Mouse (Mus musculus) stomach, postnatal 0 days (tissue): ENCODE results near the gene Wwox. TPM values are rescaled to one million over a fixed set of nuclear protein-coding genes. Genes with fewer than 3 reads are reported as not detected.
"Not testable (repeated sequence)": the region's sequence is repeated elsewhere in the genome, so short reads cannot be mapped to it uniquely, and the experiment has no call there.

ENCODE experiments used
- ATAC-seq: fragments of 200-750 bp; cut with Nextera tagmentation; 2 replicates; pipeline ENCODE4 v1.8.0; 2017; ENCODE audit not compliant: low FRiP score, low TSS enrichment
- DNase-seq: peaks from one replicate; pipeline ENCODE4 v3.0.0-alpha.2; 2016; ENCODE audit warnings: low spot score
- H3K27ac ChIP-seq: fragments of 300-500 bp; sonication (generic); replicated peaks from 2 replicates; pipeline ENCODE4 v1.5.1; 2014; ENCODE audit warnings: mild to moderate bottlenecking, control low read depth
- H3K27me3 ChIP-seq: fragments of 300-500 bp; sonication (generic); 2 replicates; pipeline ENCODE4 v1.6.1; 2014; ENCODE audit warnings: low read length; ENCODE audit not compliant: control insufficient read depth, insufficient read depth
- H3K36me3 ChIP-seq: fragments of 300-500 bp; sonication (generic); 2 replicates; pipeline ENCODE4 v1.6.1; 2014; ENCODE audit warnings: low read length, mixed read lengths; ENCODE audit not compliant: control insufficient read depth, insufficient read depth
- H3K4me1 ChIP-seq: fragments of 300-500 bp; sonication (generic); replicated peaks from 2 replicates; pipeline ENCODE4 v1.6.1; 2014; ENCODE audit warnings: antibody characterized with exemption; ENCODE audit not compliant: control insufficient read depth, insufficient read depth
- H3K4me2 ChIP-seq: fragments of 300-500 bp; sonication (generic); replicated peaks from 2 replicates; pipeline ENCODE4 v1.6.1; 2014; ENCODE audit warnings: low read depth, mild to moderate bottlenecking, control low read depth, moderate library complexity
- H3K4me3 ChIP-seq: fragments of 300-500 bp; sonication (generic); 2 replicates; pipeline ENCODE4 v1.5.1; 2014; ENCODE audit warnings: low read depth, low read length, control low read depth
- H3K9ac ChIP-seq: fragments of 300-500 bp; sonication (generic); 2 replicates; pipeline ENCODE4 v1.6.1; 2014; ENCODE audit warnings: mild to moderate bottlenecking, low read length, control low read depth, mixed read lengths
- H3K9me3 ChIP-seq: fragments of 300-500 bp; sonication (generic); 2 replicates; pipeline ENCODE4 v1.6.1; 2016; ENCODE audit warnings: low read length; ENCODE audit not compliant: control insufficient read depth
- CTCF ChIP-seq: IDR thresholded peaks from 2 replicates; pipeline ENCODE4 v1.5.1; 2016; ENCODE audit warnings: antibody characterized with exemption, low read depth, mild to moderate bottlenecking, moderate library complexity
- EP300 ChIP-seq: optimal IDR thresholded peaks from 2 replicates; pipeline ENCODE3; 2016; ENCODE audit warnings: antibody characterized with exemption
- WGBS: fragments of 180-500 bp; shearing (Covaris S2); extraction: QIAGEN DNeasy Blood & Tissue Kit; methylation state at CpG from one replicate; pipeline ENCODE4 v1.1.7; 2014; 5-methylcytosine and 5-hydroxymethylcytosine counted together
- polyA plus RNA-seq: library from polyadenylated mRNA; unstranded; fragments of >200 nt; fragmentation: Nextera tagmentation; extraction: Ambion mirVana; gene quantifications from 2 replicates; pipeline ENCODE4 v1.2.1, GENCODE M21; 2015

The Wwox gene
- polyA plus RNA-seq, 1 experiment from 2014 or later: 9.2 TPM

DNA sequence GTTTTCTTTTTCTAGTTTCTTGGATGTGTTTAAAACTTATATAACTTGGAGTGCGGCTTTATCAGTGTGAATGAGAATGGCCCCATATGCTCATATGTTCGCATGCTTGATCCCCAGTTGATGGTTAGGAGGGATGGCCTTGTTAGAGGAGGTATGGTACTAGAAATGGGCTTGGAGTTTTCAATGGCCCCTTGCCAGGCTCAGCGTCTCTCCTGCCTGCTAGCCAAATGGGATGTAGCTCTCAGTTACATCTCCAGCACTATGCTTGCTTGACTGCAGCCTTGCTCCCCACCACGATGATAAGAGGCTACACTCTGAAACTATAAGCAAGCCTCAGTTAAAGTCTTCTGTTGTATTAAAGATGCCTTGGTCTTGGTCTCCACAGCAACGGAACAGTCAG, 387.5 kb downstream of the Wwox start:
- DNase-seq (no peak), ATAC-seq (no peak)
- Histone ChIP-seq H3K4me3 (no peak overlapping the region), H3K9me3 (no peaks in the 10 kb centered on the region), H3K9ac (no peak overlapping the region), H3K36me3 (no peaks in the 10 kb centered on the region), H3K4me2 (no peak overlapping the region), H3K27ac (no peak overlapping the region), H3K4me1 (no peaks in the 10 kb centered on the region), H3K27me3 (no peaks in the 10 kb centered on the region)
- TF ChIP-seq EP300: no peak
- no peak for TF ChIP-seq CTCF
- WGBS: 85% methylated on average over 5 of the region's 5 CpGs

DNA sequence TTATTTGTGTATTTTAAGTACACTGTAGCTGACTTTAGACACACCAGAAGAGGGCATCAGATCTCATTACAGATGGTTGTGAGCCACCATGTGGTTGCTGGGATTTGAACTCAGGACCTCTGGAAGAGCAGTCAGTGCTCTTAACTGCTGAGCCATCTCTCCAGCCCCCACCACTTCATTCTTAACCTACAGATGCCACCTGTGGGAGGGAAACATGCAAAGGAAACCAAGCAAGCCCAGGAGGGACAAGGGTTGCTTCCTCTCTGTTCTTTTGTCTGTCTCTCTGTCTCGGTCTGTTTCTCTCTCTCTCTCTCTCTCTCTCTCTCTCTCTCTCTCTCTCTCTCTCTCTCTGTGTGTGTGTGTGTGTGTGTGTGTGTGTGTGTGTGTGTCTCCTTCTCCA, 388.4 kb downstream of the Wwox start:
- 40% methylated on average over 1 of the region's 1 CpGs for WGBS
- ATAC-seq, DNase-seq: not testable (repeated sequence)

DNA sequence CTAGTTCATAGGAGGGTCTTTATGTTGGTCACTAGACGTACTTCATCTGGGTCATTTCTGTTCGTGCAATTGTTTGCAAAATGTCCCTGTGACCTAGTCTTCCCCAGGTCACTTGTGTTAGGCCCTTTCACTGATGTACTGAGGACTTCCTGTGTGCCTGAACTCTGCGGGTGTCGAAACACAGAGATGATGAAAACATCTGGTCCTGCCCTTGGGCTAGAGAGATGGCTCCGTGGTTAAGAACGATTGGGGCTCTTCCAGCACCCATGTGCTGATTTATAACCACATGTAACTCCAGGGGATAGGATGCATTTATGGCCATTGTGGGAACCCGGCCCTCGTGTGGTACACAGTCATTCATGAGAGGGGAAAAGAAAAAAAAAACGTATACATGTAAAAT, 392.1 kb downstream of the Wwox start:
- no peak overlapping the region for H3K4me2 ChIP-seq
- H3K4me3 ChIP-seq: no peak overlapping the region
- ATAC-seq (no peak), DNase-seq (no peak)
- no peak overlapping the region for H3K9ac ChIP-seq
- no peak overlapping the region for H3K27ac ChIP-seq
- no peaks in the 10 kb centered on the region for H3K27me3 ChIP-seq
- no peaks in the 10 kb centered on the region for H3K36me3 ChIP-seq
- no peak for TF ChIP-seq CTCF
- no peak for TF ChIP-seq EP300
- H3K9me3 ChIP-seq: no peaks in the 10 kb centered on the region
- no peaks in the 10 kb centered on the region for H3K4me1 ChIP-seq
- 69% methylated on average over 9 of the region's 9 CpGs for WGBS

More for the DNA sequence above, 388.4 kb downstream of the Wwox start:
- H3K27ac ChIP-seq, H3K4me2 ChIP-seq, H3K27me3 ChIP-seq, H3K4me1 ChIP-seq, H3K4me3 ChIP-seq, H3K36me3 ChIP-seq, H3K9me3 ChIP-seq, H3K9ac ChIP-seq: not testable (repeated sequence)

DNA sequence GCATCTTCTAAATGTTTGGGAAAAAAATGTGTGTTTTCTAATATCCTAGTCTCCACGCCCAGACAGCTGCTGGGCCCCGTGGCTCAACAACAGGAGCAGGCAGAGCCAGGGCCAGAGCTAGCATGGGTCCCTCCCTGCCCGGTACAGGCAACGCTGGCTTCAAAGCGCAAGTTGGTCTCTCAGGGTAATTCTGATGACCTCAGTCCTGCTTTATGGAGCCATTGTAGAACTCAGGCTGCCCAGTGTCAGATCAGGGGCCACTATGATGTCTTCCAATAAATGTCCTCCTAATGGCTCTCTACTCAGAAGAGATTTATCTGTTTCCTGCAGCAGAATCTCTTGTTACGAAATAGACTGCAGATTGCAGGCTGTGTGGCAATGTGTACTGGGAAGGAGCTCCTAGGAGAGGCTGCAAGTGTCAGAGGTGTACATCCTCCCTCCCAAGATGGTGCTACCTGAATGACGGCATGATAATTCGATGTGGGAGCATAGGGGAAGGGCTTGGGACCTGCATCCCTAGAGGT, 392.9 kb downstream of the Wwox start:
- no peak overlapping the region for H3K27ac ChIP-seq
- TF ChIP-seq CTCF: no peak
- TF ChIP-seq EP300: no peak
- no peak overlapping the region for H3K4me2 ChIP-seq
- no peak overlapping the region for H3K4me3 ChIP-seq
- H3K27me3 ChIP-seq: no peaks in the 10 kb centered on the region
- WGBS: 78% methylated on average over 8 of the region's 8 CpGs
- H3K9ac ChIP-seq: no peak overlapping the region
- H3K36me3 ChIP-seq: no peaks in the 10 kb centered on the region
- DNase-seq (no peak), ATAC-seq (peak; percentile 32; the same call in 1 of the 2 replicates)
- no peaks in the 10 kb centered on the region for H3K9me3 ChIP-seq
- no peaks in the 10 kb centered on the region for H3K4me1 ChIP-seq

DNA sequence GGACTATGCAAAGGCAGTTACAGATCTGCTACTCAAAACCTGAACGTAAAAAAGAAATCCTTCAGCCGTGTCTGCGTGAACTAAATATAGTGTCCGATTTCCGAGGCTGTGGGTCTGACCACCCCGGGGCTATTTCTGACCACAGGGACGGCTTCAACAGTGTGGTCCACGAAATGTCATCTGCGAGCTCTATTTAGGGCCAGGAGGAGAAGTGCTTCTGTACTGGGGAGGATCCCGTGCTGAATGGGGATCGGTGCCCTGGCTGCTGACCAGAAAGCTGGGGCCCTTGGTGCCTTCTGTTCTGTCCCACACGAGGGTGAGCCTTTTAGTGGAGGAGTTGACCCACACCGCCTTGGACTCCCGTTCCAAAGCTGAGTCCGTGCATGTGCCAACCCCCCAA, 395.3 kb downstream of the Wwox start:
- TF ChIP-seq CTCF (no peak), EP300 (no peak)
- H3K27ac ChIP-seq: no peak overlapping the region

DNA sequence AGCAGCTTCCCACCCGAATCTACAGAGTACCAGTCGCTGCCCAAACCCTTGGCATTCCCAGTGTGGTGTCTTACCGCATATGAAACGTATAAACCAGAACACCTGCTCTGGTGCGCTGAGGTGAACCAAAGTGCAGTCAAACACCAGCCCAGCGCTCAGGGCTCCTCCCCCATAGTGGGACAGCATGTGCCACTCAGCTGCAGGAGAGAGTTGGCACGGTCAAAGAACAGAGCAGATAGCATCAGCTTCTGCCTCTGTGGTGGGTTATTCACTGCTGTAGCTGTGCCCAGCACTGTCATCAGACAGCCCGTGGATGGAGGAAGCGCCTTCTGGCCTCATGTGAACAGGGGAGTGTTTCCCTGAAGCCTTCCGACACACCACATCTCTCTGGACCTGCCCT, 400.5 kb downstream of the Wwox start:
- H3K36me3 ChIP-seq: no peaks in the 10 kb centered on the region
- no peak for TF ChIP-seq EP300
- no peak for TF ChIP-seq CTCF
- H3K27me3 ChIP-seq: no peaks in the 10 kb centered on the region
- DNase-seq (no peak), ATAC-seq (no peak)
- no peak overlapping the region for H3K4me3 ChIP-seq
- no peak overlapping the region for H3K4me2 ChIP-seq
- H3K9ac ChIP-seq: no peak overlapping the region
- H3K27ac ChIP-seq: no peak overlapping the region
- H3K9me3 ChIP-seq: no peaks in the 10 kb centered on the region
- WGBS: 90% methylated on average over 10 of the region's 10 CpGs
- H3K4me1 ChIP-seq: no peaks in the 10 kb centered on the region

More for the DNA sequence above, 395.3 kb downstream of the Wwox start:
- ATAC-seq: no peak
- Histone ChIP-seq H3K4me3 (no peak overlapping the region), H3K4me2 (no peak overlapping the region), H3K9me3 (no peaks in the 10 kb centered on the region), H3K36me3 (no peaks in the 10 kb centered on the region), H3K4me1 (no peaks in the 10 kb centered on the region), H3K27me3 (no peaks in the 10 kb centered on the region), H3K9ac (no peak overlapping the region)
- 77% methylated on average over 15 of the region's 15 CpGs for WGBS
- DNase-seq: no peak
